Mouse (Mus musculus) neural tube, embryonic 15.5 days (tissue): ENCODE measurements around the gene Gm4792. TPM values are rescaled to one million over a fixed set of nuclear protein-coding genes. Genes with fewer than 3 reads are reported as not detected.

Experiments used
- ATAC-seq: fragments of 200-750 bp; cut with Nextera tagmentation; 2 replicates; pipeline ENCODE4 v1.8.0; 2017; ENCODE audit warnings: mild to moderate bottlenecking, moderate TSS enrichment, moderate library complexity; ENCODE audit not compliant: low FRiP score
- H3K27ac ChIP-seq: fragments of 300-500 bp; sonication (generic); replicated peaks from 2 replicates; pipeline ENCODE4 v1.5.1; 2015; ENCODE audit warnings: mild to moderate bottlenecking, inconsistent platforms
- H3K27me3 ChIP-seq: fragments of 300-500 bp; sonication (generic); replicated peaks from 2 replicates; pipeline ENCODE4 v1.6.1; 2015; ENCODE audit warnings: inconsistent platforms
- H3K36me3 ChIP-seq: fragments of 300-500 bp; sonication (generic); 2 replicates; pipeline ENCODE4 v1.6.1; 2015; ENCODE audit warnings: inconsistent platforms
- H3K4me1 ChIP-seq: fragments of 300-500 bp; sonication (generic); 2 replicates; pipeline ENCODE4 v1.6.1; 2015; ENCODE audit warnings: inconsistent platforms
- H3K4me2 ChIP-seq: fragments of 300-500 bp; sonication (generic); 2 replicates; pipeline ENCODE4 v1.6.1; 2015; ENCODE audit warnings: inconsistent platforms, mild to moderate bottlenecking, moderate library complexity
- H3K4me3 ChIP-seq: fragments of 300-500 bp; sonication (generic); replicated peaks from 2 replicates; pipeline ENCODE4 v1.5.1; 2015; ENCODE audit warnings: mild to moderate bottlenecking, inconsistent platforms
- H3K9ac ChIP-seq: fragments of 300-500 bp; sonication (generic); replicated peaks from 2 replicates; pipeline ENCODE4 v1.6.1; 2015; ENCODE audit warnings: mild to moderate bottlenecking, inconsistent platforms
- H3K9me3 ChIP-seq: fragments of 300-500 bp; sonication (generic); replicated peaks from 2 replicates; pipeline ENCODE4 v1.6.1; 2016; ENCODE audit warnings: inconsistent platforms
- WGBS: fragments of 180-500 bp; shearing (Covaris S2); methylation state at CpG from one replicate; pipeline ENCODE4 v1.1.7; 2015; ENCODE audit warnings: mixed read lengths; 5-methylcytosine and 5-hydroxymethylcytosine counted together
- polyA plus RNA-seq: library from polyadenylated mRNA; unstranded; fragments of >200 nt; fragmentation: Nextera tagmentation; extraction: Ambion mirVana; gene quantifications from 2 replicates; pipeline ENCODE4 v1.2.1, GENCODE M21; 2015

Gm4792 gene
- 0.20 and 0.24 TPM in 2 replicates for polyA plus RNA-seq

DNA sequence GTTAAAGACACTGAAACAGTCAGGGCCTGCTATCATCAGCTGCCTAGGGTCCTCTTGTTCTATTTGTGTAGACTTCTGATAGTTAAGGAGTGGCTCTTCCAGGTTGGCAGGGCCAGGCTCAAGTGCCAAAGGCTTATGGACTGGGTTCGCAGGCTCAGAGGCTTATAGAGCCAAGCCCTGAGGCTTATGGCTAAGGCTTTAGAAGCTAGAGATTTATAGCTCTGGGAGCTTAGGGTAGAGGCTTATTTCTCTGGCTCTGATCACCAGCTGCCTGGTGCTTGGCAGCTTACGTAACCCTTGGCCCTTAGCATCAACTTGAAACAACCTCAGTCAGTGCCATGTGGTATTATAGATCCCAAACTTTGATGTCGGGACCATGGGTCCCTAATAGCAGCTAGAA is at the start of gene Gm4792:
TSS of gene Gm4792 (minus strand) at position 233 of the 400 bp plus-strand sequence.
- H3K27me3 ChIP-seq: no peaks in the 10 kb centered on the region
- H3K9me3 ChIP-seq: no peaks in the 10 kb centered on the region
- no peaks in the 10 kb centered on the region for H3K36me3 ChIP-seq
- peaks cover 26% of the 10 kb centered on the region for H3K4me1 ChIP-seq
- no peak within 1 kb of the TSS for H3K4me3 ChIP-seq
- 52% methylated on average over 3 of the region's 3 CpGs for WGBS
- H3K4me2 ChIP-seq: no peak within 1 kb of the TSS
- no peak within 1 kb of the TSS for H3K27ac ChIP-seq
- no peak within 1 kb of the TSS for H3K9ac ChIP-seq
- ATAC-seq: no peak

DNA sequence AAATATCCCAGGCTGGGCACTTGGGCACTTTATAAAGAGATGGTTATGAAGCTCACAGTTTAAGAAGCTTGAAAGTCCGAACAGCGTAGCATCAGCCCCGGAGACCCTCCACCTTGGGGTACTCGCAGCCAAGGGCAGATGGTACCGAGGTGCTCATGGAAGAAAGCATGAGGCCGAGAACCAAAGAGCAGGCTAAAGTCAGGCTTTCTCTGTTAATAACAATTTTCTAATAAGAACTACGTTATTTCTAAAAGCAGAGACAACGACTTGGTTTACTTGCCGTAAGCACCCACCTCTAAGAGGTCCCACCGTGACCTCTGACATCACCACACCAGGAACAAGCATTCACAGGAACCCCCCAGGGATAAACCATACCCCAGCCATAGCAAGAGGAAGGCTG is 49.5 kb upstream of the Gm4792 start:
- no peak for ATAC-seq
- 96% methylated on average over 10 of the region's 10 CpGs for WGBS
- Histone ChIP-seq H3K36me3 (no peaks in the 10 kb centered on the region), H3K4me1 (no peaks in the 10 kb centered on the region; the same call in 1 of the 2 replicates), H3K9ac (no peak overlapping the region), H3K9me3 (no peaks in the 10 kb centered on the region), H3K27ac (no peak overlapping the region), H3K4me3 (no peak overlapping the region), H3K4me2 (no peak overlapping the region), H3K27me3 (no peaks in the 10 kb centered on the region)

DNA sequence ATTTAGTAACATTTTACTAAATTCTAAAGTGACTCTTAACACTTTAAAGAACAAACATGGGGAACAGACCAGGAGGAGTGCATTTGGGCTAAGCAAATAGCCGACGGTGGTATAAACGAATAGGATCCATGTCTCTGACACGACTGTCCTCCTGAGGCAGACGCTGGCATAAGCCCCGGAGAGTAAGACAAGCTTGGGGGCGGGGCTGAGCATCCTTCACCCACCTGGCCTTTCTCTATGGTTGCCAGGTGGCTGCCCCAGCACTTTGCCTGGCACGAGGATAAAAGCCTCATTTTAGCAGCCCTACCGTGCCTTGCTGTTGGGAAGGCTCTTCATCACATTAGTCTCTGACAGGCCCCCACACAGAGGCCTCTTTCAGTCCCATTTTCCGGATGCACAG is 48.8 kb upstream of the Gm4792 start:
- Histone ChIP-seq H3K4me1 (peaks cover under 1% of the 10 kb centered on the region; the same call in 1 of the 2 replicates), H3K27me3 (no peaks in the 10 kb centered on the region), H3K4me3 (no peak overlapping the region), H3K4me2 (no peak overlapping the region), H3K36me3 (no peaks in the 10 kb centered on the region), H3K27ac (no peak overlapping the region), H3K9ac (no peak overlapping the region), H3K9me3 (no peaks in the 10 kb centered on the region)
- 73% methylated on average over 10 of the region's 10 CpGs for WGBS
- ATAC-seq: no peak

DNA sequence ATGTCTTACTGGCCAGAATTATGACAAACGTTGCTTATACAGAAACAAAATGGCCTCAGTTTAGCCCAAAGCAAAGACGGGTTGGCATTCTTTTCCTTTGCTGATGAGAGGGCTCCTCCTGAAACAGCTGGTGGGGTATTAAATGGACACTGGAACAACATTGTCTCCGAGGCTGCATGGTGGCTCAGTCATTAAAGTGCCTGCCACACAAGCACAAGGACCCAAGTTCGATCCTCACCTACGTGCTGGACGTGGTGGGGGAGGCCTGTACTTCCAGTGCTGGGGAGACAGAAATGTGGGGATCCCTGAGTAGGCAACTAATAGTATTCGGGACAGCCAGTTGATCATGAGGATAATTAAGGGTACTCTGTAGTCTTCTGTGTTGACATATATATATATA is 48.1 kb upstream of the Gm4792 start:
- Histone ChIP-seq H3K9me3 (no peaks in the 10 kb centered on the region), H3K4me3 (no peak overlapping the region), H3K27ac (no peak overlapping the region), H3K4me2 (no peak overlapping the region), H3K4me1 (peaks cover 7% of the 10 kb centered on the region), H3K36me3 (no peaks in the 10 kb centered on the region), H3K27me3 (no peaks in the 10 kb centered on the region), H3K9ac (no peak overlapping the region)
- WGBS: 97% methylated on average over 7 of the region's 7 CpGs
- no peak for ATAC-seq

DNA sequence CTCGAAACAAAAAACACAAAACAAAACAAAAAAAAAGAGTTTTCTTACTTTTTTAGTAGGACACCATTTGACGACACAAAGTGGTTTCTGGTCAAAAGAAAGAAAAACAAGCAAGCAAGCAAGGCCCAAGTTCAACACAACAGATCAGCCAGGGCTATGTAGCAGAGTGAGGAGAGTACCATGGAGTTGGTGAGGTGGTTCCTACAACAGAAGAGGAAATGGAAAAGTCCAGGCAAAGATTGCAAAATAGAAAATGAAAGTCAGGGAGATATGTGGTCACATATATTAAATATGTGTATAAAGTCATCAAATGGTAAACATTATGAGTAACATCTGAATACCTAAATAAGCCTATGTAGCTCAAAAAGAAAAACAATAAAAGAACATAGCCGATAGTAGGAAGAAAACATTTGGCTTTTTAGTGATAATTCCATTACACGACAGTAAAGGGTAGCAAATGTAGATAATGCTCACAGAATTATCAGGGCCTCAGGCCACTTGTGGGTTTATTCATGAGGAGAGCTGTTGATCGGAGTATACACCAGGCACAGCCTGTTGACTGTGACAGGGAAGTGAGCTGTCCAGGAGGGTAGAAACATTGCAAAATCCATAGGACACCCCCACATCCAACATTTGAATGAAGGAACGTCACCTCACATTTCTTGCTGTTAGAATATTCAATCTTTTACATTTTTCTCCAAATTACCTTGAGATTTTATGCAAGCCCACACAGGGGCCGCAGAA is 47.2 kb upstream of the Gm4792 start:
- Histone ChIP-seq H3K4me1 (peaks cover 10% of the 10 kb centered on the region), H3K27ac (no peak overlapping the region), H3K4me2 (no peak overlapping the region), H3K36me3 (no peaks in the 10 kb centered on the region), H3K9me3 (no peaks in the 10 kb centered on the region), H3K27me3 (no peaks in the 10 kb centered on the region), H3K4me3 (no peak overlapping the region), H3K9ac (no peak overlapping the region)
- no peak for ATAC-seq
- WGBS: 94% methylated on average over 7 of the region's 7 CpGs

DNA sequence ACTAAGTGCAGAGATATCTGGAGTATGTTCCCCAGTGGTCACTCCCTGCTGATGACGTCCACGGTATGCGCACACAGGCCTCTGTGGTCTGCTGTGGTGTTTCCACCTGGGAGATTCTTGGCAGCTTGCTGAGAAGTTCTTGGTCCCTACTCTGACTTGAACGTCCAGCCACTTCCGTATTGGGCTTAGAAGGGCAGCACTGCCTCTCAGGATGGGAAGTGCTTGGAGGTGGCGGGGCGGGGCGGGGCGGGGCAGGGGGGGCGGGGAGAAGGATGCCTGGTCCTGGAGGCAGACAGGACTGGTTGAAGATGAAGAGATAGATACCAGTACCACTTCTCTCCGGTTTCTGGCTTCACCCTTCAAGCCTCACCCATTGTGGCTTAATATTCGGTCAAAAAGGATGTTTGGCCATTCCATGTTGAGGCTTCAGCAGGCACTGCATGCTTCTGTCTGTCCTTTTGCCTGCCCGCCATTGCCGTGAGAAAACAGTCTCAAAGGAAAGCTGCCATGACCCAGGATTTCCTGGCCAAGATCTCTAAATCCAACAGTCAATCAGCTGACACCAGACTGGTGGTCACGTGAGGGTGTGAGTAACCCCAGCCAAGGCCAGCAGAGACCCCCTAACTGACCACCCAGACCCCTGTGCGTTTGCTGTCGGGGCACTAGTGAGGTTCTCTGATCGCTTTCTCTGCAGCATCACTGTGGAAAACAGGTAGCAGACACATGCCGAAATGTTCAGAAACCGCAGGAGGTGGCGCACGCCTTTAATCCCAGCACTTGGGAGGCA is 46.3 kb upstream of the Gm4792 start:
- H3K27me3 ChIP-seq: no peaks in the 10 kb centered on the region
- H3K36me3 ChIP-seq: no peaks in the 10 kb centered on the region
- H3K9ac ChIP-seq: no peak overlapping the region
- no peak overlapping the region for H3K27ac ChIP-seq
- peaks cover 10% of the 10 kb centered on the region for H3K4me1 ChIP-seq
- WGBS: 58% methylated on average over 22 of the region's 22 CpGs
- no peak for ATAC-seq
- no peak overlapping the region for H3K4me3 ChIP-seq
- H3K4me2 ChIP-seq: no peak overlapping the region
- H3K9me3 ChIP-seq: no peaks in the 10 kb centered on the region

DNA sequence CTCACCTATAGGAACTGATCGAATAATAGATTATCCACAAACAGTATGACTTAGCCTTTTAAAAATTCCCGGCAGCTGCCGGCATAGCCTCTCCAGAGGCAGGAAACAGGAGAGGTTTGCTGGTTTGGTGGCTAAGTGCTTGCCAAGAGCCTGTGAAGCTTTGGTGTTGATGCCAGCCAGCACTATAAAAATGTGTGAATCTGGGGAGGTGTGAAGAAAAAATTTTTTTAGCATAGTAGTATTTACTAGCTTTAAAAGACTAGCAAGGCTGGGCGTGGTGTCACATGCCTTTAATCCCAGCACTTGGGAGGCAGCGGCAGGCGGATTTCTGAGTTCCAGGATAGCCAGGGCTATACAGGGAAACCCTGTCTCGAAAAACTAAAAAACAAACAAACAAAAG is 45.1 kb upstream of the Gm4792 start:
- H3K27me3 ChIP-seq: no peaks in the 10 kb centered on the region
- H3K9me3 ChIP-seq: no peaks in the 10 kb centered on the region
- ATAC-seq: no peak
- no peaks in the 10 kb centered on the region for H3K36me3 ChIP-seq
- WGBS: 83% methylated on average over 7 of the region's 7 CpGs
- no peak overlapping the region for H3K4me3 ChIP-seq
- no peak overlapping the region for H3K27ac ChIP-seq
- no peak overlapping the region for H3K4me2 ChIP-seq
- H3K4me1 ChIP-seq: peaks cover 10% of the 10 kb centered on the region
- no peak overlapping the region for H3K9ac ChIP-seq

DNA sequence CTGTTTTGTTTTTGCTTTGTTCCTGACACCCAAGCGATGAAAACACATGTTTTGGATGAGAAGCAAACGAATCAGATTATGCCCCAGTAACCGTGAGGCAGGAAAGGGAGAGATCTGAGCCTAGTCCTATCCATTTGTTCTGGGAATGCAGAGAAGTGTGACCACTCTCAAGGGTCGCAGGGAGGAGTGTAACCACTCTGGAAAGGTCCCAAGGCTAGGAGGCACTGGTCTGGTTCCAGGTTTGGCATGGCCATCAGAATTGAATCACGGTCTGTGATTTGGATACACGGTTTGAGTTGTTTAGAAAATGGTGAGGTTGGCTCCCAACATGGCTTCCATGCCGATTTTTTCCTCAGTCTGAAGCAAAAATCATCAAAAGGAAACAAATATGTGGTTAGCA is 43.8 kb upstream of the Gm4792 start:
- H3K9ac ChIP-seq: no peak overlapping the region
- no peaks in the 10 kb centered on the region for H3K36me3 ChIP-seq
- H3K27me3 ChIP-seq: no peaks in the 10 kb centered on the region
- H3K4me3 ChIP-seq: no peak overlapping the region
- H3K4me2 ChIP-seq: no peak overlapping the region
- 71% methylated on average over 7 of the region's 7 CpGs for WGBS
- H3K27ac ChIP-seq: no peak overlapping the region; the same call in 1 of the 2 replicates
- no peak for ATAC-seq
- no peaks in the 10 kb centered on the region for H3K9me3 ChIP-seq
- H3K4me1 ChIP-seq: peaks cover 10% of the 10 kb centered on the region

DNA sequence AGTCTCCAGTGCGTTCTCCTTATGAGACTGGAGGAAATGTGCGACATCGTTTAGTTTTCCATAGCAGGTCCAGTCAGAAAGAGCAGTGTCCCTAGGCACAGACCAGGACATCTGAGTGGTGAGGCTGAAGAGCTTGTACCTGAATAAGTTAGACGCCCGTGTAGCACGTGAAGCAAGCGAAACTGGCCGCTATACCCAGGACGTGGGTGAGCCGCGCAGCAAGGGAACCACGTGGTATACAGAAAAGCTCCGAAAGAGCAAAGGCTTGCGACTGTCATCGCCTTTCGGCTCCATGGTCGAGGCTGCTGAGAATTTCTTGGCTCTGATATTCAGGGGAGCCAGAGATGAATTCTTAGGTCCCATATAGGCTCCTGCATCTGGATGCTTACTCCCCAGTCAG is 43.0 kb upstream of the Gm4792 start:
- no peaks in the 10 kb centered on the region for H3K9me3 ChIP-seq
- H3K27ac ChIP-seq: no peak overlapping the region; the same call in 1 of the 2 replicates
- H3K9ac ChIP-seq: no peak overlapping the region
- H3K36me3 ChIP-seq: no peaks in the 10 kb centered on the region
- H3K4me3 ChIP-seq: no peak overlapping the region
- 70% methylated on average over 17 of the region's 17 CpGs for WGBS
- ATAC-seq: no peak
- peak overlapping the region; percentile 32 for H3K4me2 ChIP-seq
- H3K4me1 ChIP-seq: peaks cover 10% of the 10 kb centered on the region
- H3K27me3 ChIP-seq: no peaks in the 10 kb centered on the region

DNA sequence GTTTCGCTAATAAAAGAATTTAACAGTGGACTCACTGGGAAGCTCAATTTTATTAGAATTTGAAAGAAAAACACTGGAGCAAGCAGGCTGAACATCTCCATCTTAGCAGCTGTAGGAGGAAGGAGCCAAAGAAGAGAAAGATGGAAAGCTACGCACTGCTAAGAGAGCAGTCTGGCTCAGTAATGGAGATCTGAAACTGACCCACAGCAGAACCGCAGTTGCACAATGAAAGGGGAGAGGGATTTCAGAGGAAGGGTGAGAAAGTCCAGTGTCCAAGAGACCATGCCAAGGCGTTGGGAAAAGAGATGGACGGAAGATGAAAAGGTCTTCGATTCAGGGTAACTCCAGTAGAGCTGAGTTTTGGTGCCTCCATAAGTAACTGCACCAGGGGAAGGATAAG is 37.6 kb upstream of the Gm4792 start:
- H3K4me3 ChIP-seq: no peak overlapping the region
- 91% methylated on average over 6 of the region's 6 CpGs for WGBS
- no peak overlapping the region for H3K9ac ChIP-seq
- no peak overlapping the region for H3K4me2 ChIP-seq
- no peaks in the 10 kb centered on the region for H3K9me3 ChIP-seq
- no peak overlapping the region for H3K27ac ChIP-seq
- peaks cover 5% of the 10 kb centered on the region; the same call in 1 of the 2 replicates for H3K4me1 ChIP-seq
- ATAC-seq: no peak
- no peaks in the 10 kb centered on the region for H3K27me3 ChIP-seq
- no peaks in the 10 kb centered on the region for H3K36me3 ChIP-seq

DNA sequence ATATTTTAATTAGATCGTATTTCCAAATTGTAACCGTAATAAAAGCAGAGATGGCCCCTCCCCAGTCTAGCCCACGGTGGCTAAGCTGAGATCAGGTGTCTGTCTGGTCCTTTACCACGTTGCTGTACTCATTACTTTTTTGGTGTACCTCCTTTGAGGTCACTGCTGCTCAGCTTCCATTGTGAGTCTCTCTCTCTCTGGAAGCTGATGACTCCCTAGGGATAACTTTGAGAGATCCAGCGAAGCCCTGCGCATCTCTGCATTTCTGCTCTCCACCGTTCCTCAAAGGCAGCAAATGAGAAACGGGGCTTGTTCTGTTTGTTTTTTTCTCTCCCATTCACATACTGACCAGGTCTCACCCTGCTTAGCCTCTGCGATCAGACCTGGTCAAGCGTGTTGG is 36.5 kb upstream of the Gm4792 start:
- peaks cover 5% of the 10 kb centered on the region; the same call in 1 of the 2 replicates for H3K4me1 ChIP-seq
- no peaks in the 10 kb centered on the region for H3K27me3 ChIP-seq
- H3K9me3 ChIP-seq: no peaks in the 10 kb centered on the region
- no peak overlapping the region for H3K4me2 ChIP-seq
- H3K4me3 ChIP-seq: no peak overlapping the region
- H3K36me3 ChIP-seq: no peaks in the 10 kb centered on the region
- H3K27ac ChIP-seq: peak overlapping the region; percentile 56
- WGBS: 54% methylated on average over 10 of the region's 10 CpGs
- no peak overlapping the region for H3K9ac ChIP-seq
- peak; percentile 52 for ATAC-seq

DNA sequence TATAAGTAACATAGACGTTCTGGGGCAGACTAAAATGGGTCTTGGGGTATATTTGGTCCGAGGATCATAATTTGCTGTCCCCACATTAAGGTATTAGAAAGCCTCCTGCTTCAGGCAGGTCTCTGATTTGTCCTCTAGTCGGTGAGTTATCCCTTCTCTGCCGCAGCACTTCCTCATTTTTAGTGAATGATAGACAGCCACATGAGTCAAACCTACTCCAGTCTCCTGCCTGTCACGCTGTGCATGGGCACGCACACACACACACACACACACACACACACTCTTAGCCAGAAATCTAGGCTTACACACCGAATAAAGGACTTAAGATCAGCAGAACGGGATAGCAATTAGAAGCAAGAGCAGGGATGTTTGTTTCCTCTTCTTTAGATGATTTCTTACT is 34.8 kb upstream of the Gm4792 start:
- Histone ChIP-seq H3K4me1 (peaks cover 5% of the 10 kb centered on the region; the same call in 1 of the 2 replicates), H3K27me3 (no peaks in the 10 kb centered on the region), H3K4me2 (no peak overlapping the region), H3K4me3 (no peak overlapping the region), H3K36me3 (no peaks in the 10 kb centered on the region), H3K9ac (no peak overlapping the region), H3K27ac (no peak overlapping the region), H3K9me3 (no peaks in the 10 kb centered on the region)
- no peak for ATAC-seq
- WGBS: 90% methylated on average over 8 of the region's 8 CpGs
